Mouse (Mus musculus): Measurements from ENCODE around the gene Dennd1a.
A peak's percentile ranks its signal among the peaks of the same experiment; 100 is the strongest.

Gene Dennd1a

GRCm38 (mm10) chr2:38115000-38115399 is 172.2 kb downstream of the Dennd1a start:
- DNase-seq (ENCODE audit: low read depth, low spot score): no peak

DNA sequence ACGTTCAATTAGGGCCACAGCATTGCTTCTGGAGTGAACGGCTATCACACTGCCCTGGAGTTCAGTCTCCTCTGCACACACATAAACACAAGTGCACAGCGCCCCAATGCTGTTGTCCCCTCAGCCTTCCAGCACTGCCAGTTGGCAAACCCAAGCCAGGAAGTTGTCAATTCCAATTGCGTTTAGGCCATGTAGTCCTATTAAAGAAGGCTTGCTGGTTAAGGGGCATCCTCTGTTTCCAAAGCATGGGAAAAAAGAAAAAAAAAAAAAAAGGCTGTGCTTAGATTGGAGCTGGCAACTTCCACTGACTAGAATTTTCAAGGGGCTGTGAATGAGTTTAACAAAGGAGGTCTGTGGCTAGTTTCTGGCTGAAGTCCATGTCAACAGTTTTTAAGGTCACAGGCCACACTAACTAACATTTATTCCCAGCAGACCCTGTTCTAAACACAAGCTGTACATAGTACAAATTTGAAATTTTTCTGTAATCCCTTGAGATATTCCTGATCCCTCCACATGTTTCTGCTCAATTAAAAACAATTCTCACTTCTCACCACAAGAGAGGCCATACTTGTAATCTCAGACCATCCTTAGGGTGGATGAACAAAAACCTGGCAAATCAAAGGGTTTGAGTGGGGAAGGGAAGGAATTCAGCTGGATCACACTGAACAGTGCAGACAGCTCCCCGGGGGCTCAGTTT is 175.4 kb downstream of the Dennd1a start:
- DNase-seq (ENCODE audit: low read depth, low spot score): no peak

DNA sequence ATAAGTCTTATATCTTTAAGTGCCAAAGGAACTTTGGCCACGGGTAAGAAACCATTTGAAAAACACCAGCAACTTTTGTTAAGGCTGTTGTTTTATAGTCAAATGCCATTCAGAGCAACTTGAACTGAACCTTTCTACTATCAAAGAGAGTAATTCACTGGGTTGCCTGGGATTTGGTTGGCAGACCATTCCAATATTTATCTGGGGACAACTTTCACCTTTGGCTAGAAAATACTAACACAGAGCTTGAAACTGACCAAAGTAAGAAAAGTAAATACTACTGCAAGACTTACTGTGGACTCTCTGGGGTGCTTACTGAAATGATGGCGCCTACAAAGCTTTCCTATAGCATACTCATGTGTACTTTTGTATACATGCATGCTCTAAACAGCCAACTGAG is 178.6 kb downstream of the Dennd1a start:
- no peak for DNase-seq (ENCODE audit: low read depth, low spot score)

DNA sequence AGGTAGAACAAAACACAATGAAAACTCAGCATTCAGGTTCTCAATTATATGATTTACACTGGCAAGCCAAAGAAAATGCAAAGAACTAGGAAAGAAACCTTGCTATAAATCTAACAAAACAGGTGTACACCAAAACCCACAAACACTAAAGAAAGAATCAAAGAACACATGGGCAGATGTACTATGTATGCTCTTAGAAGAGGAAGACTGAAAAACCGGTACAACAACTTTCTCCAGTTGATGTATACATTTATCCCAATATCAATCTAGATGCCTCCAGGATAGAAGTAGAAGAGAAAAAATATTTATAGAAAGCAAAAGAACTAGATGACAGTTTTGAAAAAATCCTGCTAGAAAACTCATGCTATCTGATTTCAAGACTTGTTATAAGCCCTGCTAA is 184.5 kb downstream of the Dennd1a start:
- no peak for DNase-seq (ENCODE audit: low read depth, low spot score)

GRCm38 (mm10) chr2:38100289-38100688 is 186.9 kb downstream of the Dennd1a start:
- no peak for DNase-seq (ENCODE audit: low read depth, low spot score)

DNA sequence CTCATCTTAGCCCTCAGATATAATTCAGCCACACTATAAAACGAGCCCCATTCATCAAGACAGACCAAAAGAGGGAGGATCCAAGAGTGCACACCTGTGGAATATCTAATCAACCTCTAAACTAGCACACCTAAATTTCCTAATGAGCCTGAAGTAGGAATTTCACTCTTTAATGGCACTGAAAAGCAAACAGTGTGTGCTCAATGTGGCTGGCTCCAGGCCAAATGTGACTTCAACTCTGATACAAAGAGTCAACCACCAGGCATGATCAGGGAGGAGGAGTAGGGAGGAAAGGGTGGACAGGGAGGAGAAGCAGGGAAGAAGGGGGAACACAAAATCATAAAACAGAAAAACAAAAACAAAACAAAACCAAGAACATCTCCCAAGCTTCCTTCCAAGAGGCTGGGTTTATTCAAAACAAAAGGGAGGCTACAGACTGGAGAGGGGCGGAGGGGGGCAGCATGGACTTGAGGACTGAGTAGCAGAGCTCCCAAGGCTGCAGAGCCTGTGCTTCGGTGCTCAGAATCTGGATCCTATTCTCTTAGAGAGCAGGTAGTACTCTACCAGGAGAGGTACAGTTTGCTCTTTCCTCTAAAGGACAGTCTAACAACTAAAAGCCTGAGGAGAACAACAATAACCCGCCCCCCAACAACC is 187.9 kb downstream of the Dennd1a start:
- DNase-seq (ENCODE audit: low read depth, low spot score): no peak

- no peak for DNase-seq (ENCODE audit: low read depth, low spot score)
Observed at GRCm38 (mm10) chr2:38097469-38097868, 189.7 kb downstream of the Dennd1a start.

DNA sequence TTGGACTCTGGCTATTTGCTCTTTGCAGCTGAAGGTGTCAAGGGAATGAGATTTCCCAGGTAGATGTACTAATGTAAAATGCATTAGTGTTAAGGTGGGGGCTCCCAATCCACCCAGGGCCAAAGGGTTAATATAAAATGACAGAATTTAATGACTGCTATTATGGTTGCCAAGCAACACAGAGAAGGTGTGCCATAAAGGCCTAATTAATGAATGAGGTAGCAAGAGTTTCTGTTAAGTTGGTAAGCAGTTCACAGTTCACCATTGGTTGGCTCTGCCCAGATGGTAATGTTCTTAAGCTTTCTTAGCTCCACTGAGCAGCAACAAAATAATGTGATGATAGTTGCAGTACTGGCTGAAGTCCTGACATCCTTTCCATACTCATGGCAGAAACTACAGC is 190.9 kb downstream of the Dennd1a start:
- DNase-seq (ENCODE audit: low read depth, low spot score): no peak

GRCm38 (mm10) chr2:38094380-38095163 is 192.6 kb downstream of the Dennd1a start:
- DNase-seq (ENCODE audit: low read depth, low spot score): no peak

DNA sequence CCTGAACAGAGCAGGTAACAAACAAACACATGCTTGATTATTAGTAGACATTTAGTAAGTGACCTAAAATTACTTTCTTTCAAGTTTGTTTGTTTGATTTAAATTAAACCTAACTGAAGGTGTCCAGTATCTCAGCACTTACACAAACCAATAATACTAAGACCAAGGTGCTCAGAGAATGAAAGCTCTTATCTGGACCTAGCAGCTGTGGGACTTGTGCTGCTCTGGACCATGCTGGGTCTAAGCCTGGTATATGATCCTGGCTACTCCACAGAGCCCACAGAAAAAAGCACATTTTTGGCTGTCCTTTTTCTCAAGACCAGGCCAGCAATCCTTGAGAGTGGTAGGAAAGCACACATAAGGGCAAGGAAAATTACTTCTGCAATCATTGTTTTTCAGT is 193.2 kb downstream of the Dennd1a start:
- no peak for DNase-seq (ENCODE audit: low read depth, low spot score)

DNA sequence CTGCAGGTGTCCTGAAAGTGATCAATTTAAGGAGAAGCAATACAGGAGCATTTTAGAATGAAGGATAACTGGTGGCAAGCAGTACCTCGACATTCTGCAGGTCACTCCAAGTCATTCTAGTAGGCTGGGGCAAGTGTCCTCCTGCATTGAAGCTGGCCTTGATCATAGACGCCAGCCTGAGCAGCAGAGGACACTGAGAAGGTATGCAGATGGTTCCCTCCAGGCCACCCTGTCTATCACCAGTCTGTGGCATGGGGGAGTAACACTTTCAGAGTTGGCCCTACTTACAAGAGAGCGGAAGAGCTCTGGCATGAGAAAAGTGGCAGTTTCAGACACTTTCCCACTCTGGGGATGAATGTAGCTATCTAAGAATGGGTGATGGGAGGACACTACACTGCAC is 193.9 kb downstream of the Dennd1a start:
- DNase-seq (ENCODE audit: low read depth, low spot score): no peak

DNA sequence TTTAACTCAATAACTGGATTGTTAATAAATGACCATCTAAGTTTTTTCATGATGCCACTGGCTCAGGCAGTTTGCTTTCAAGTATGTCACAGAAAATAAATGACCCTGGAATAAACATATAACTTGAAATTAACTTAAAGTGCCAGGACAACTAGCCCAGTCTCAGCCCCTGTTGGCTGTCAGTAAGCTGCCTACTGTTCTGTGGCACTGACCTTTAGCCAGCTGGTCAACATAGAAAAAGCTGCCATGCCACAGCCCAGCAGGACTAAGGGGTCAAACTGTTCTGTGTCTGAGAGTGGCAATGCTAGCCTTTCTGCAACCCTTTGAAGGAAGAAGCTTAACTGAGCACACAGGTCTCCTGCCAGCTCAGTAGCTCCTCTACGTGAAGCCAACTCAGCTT is 198.8 kb downstream of the Dennd1a start:
- no peak for DNase-seq (ENCODE audit: low read depth, low spot score)

GRCm38 (mm10) chr2:38085058-38085457 is 202.1 kb downstream of the Dennd1a start:
- DNase-seq (ENCODE audit: low read depth, low spot score): no peak

DNA sequence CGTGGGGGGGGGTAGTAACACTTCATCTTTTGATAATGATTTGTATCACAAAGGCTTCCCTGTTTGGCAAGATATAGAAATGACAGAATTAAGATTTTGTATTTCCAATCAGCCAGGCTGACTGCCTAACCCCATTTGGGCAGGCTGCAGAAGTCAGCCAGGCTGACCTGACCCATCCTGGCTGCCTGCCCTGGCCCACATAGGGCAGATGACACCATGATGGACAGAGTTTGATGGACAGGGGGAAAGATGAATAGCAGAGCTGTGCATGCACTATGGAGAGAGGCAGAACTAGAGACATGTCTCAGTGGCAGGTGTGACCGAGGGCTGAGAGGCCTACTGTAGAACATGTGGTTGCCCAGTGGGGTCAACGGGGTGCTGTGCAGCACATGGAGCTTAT is 203.9 kb downstream of the Dennd1a start:
- DNase-seq (ENCODE audit: low read depth, low spot score): no peak

GRCm38 (mm10) chr2:38074495-38074894 is 212.7 kb downstream of the Dennd1a start:
- no peak for DNase-seq (ENCODE audit: low read depth, low spot score)

- DNase-seq (ENCODE audit: low read depth, low spot score): peak; percentile 46
Observed at GRCm38 (mm10) chr2:38072061-38072460, 215.1 kb downstream of the Dennd1a start.

GRCm38 (mm10) chr2:38068171-38068572 is 219.0 kb downstream of the Dennd1a start:
- DNase-seq (ENCODE audit: low read depth, low spot score): peak; percentile 35

- DNase-seq (ENCODE audit: low read depth, low spot score): no peak
Observed at GRCm38 (mm10) chr2:38065914-38066313, 221.3 kb downstream of the Dennd1a start.

DNA sequence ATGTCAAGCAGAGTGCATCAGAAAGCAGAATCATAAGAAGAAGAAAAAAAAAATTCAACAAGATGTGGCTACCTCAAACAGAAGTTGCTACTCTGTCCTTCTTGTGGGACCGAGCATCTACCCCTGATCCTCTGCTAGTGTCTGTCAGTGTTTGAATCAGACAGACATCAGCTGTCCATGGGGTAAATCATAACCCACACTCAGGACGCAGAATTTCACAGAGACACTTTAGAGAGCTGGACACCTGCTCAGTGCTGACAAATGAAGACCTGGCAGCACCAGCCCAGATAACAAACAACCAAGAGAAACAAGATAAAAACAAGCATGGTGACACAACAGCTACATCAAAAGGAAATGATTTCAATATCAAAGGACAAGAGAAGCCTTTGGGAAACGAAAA is 222.9 kb downstream of the Dennd1a start:
- DNase-seq (ENCODE audit: low read depth, low spot score): no peak

DNA sequence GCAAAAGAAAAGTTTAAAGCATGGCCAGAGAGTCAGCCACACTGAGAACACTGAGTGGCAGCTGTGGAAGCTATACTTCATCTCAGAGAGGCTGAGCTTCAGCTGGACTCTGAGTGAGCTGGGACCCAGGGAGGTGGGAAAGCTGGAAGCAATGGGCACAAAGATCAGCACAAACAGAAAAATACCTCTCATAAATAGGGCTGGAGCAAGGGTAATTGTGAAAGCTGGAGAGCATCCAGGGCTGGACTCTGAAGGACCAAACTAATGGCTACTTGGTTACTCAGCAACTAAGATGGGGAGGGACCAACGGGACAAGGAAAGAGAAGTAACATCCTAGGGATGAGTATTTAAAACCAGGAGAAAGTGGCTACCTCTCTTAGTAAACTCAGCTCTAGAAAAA is 225.0 kb downstream of the Dennd1a start:
- DNase-seq (ENCODE audit: low read depth, low spot score): no peak

DNA sequence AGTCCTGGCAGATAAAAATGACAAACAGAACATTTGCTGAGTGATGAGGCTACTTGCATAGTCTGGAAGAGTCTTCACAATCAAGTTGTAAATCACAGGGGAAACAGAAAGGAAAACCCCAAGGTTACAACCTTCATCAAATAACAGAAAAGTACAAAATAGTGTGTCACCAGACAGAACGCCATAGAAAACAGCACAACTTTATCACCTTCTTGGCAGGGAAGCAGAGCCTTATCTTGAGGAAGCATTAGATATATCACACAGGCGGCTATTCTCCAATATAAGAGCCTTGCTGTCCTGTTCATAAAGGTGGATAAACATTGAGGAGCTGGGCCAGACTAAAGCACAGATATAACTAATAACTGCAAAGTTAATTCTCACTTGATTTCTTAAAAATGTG is 225.7 kb downstream of the Dennd1a start:
- DNase-seq (ENCODE audit: low read depth, low spot score): no peak

- DNase-seq (ENCODE audit: low read depth, low spot score): no peak
Observed at GRCm38 (mm10) chr2:38052440-38052839, 234.8 kb downstream of the Dennd1a start.
